In the genomic region with DNA sequence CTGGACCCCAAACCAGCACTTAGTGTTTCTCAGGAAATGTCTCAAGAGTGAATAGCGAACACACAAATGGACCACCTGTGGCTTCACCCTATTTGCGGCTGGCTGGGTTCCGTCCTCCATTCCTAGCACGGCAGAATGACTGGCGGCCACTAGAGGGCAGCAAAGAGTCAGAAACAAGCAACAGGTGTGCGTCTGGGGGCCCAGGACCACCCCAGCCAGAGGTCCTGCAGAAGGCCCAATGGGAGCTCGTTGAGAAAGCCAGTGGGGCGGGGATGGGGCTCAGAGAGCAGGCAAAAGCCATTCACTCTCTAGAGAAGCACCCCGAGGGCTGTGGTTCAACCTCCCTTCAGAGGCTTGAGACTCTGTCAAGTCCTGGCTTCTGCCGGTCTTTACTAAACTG, we compare ENCODE assay signal across 8 mouse cellular contexts.
DNase-seq lines count a peak whose midpoint lies in the region.

No protein-coding gene starts in this region.

- DNase-seq in CD8-positive naive resting alpha-beta T cell, adult 2 months (ENCODE audit: low read depth in 2 of 2, low spot score in 2 of 2): peak; percentile 46 to 51
- peak; percentile 35 for DNase-seq in adrenal gland, adult 8-10 months
- peak; percentile 54 for DNase-seq in embryo, embryonic 11.5 days (ENCODE audit: low read depth, low spot score)
- peak; percentile 13 to 35 for DNase-seq in heart, adult 9 months (ENCODE audit: low spot score in 2 of 2)
- peak; percentile 51 to 68 for DNase-seq in layer of hippocampus, adult 8-10 months (ENCODE audit: low spot score in 2 of 2)
- peak; percentile 80 for DNase-seq in lung, postnatal 14 days
- DNase-seq in right cerebral cortex, adult 18-20 months: peak; percentile 56
- DNase-seq in urinary bladder, adult 18-20 months (ENCODE audit: low spot score in 2 of 2): peak; percentile 27 to 59

Comparison
In these comparisons a context has a peak if more than half of its experiments do, and no peak if none do; other contexts are left out.
1. Peak in every context shown above with its lines: DNase-seq.
2. DNase-seq: peak in every context shown above with its lines; median percentile 80 in lung, postnatal 14 days; 60 in layer of hippocampus, adult 8-10 months; 56 in right cerebral cortex, adult 18-20 months; 54 in embryo, embryonic 11.5 days; 48 in CD8-positive naive resting alpha-beta T cell, adult 2 months; 43 in urinary bladder, adult 18-20 months; 35 in adrenal gland, adult 8-10 months; 24 in heart, adult 9 months.